Mouse (Mus musculus): ENCODE data around the gene Cdkal1.

The Cdkal1 gene

DNA sequence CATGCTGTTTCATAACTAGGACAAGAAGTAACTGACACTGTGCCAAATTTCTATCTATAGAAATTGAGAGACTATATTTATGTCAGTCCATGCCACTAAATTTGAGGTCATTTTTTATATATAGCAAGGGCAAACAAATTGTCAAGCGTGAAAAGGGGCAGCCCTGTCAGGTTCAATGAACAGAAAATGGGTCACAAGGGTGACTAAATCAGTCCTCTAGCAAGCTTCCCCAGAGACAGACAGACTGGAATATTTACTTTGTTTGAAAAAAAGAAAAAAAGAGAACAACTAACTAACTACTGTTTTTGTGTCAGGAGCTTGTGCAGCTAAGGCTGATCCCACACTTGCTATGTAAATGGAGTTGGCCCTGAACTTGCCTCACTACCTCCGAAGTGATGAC is 355.7 kb downstream of the Cdkal1 start:
- DNase-seq (ENCODE audit: low spot score in 2 of 2), result no peak

DNA sequence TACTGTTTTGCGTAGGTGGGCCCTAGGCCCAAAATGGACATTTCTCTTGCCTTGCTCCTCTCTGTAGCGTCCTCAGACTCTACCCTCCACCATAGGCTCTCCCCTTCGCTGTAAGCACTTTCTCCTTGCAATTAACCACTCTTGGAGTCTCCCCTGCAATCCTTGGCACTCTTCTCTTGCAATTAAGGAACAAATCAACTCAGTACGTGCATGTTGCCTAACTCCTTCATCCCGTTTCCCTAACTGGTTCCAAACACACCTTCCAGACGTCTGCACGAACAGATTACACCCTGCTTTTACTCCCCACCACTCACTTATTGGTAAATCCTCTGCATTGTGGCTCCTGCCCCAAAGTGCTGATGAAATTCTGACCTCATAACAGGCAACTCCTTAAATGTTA is 358.2 kb downstream of the Cdkal1 start:
- no peak for DNase-seq (ENCODE audit: low spot score in 2 of 2)

DNA sequence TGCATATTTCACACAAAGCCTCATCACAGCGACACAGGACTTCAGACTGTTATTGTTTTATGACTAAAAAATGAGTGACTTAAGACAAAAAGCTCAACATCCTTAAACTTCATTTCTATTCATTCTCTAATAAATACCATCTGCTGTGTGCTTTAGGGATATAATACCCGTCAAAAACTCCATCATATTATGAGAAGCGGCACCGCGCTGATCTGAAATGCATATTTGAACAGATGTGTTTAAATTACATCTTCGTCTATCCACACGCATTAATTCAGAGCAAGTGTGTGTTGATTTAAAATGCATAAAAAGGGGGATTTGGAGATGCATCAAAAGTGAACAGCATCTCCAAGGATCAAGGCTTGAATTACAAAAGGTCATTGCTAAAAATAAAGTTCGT is 365.1 kb downstream of the Cdkal1 start:
- DNase-seq (ENCODE audit: low spot score in 2 of 2), result no peak

DNA sequence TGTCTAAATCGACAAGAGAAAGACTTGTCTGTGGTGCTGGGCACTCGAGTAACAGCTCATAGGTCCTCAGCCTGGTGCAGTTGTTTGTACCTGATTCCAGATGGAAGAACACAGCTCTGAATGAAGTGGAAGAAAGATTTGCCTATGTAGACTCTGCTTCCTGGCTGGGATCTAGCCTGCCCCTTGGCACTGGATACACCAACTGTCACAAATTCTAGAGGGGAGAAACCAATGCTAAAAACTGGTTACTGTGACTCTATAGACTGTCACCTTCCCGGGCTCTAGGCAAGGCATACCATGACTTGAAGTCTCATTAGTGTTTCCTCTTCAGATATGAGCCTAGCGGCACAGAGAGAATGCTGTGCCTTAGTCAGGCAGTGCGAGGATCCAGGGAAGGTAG is 366.0 kb downstream of the Cdkal1 start:
- no peak for DNase-seq (ENCODE audit: low spot score in 2 of 2)

DNA sequence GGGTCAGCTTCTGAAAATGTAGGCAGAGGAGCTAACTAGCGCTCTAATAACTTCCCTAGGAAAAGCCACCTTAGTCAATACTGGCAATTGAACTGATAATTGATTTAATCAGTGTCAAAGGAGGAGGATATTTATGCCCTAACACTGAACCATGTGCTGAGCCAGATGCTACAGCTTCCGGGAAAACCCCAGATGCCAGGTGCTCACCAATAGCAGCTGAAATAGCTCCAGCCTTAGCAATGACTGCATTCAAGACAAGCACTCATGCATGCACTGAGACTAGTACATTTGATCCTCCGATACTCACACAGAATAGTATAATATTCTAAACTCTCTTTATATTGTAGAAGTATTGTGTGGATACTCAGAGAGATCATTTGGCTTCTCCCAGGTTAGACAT is 368.8 kb downstream of the Cdkal1 start:
- DNase-seq (ENCODE audit: low spot score in 2 of 2), result no peak

DNA sequence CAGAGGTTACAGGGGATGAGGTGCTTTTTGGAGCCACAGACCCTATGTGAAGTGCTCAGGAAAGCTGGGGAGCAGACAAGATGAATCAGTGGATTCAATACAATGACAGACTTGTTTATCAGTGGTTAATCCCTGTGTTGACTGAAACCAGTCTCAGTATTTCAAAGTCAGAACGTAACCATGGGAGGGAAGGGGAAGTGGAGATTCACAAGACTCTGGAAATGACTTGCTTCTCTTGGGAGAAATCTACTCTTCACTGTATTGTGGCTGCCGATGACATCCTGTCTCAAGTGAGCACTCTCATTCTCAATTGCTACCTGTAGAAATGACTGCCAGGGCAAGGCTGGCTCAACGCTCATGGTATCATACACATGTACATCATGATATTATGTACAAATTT is 371.5 kb downstream of the Cdkal1 start:
- DNase-seq (ENCODE audit: low spot score in 2 of 2), result no peak

DNA sequence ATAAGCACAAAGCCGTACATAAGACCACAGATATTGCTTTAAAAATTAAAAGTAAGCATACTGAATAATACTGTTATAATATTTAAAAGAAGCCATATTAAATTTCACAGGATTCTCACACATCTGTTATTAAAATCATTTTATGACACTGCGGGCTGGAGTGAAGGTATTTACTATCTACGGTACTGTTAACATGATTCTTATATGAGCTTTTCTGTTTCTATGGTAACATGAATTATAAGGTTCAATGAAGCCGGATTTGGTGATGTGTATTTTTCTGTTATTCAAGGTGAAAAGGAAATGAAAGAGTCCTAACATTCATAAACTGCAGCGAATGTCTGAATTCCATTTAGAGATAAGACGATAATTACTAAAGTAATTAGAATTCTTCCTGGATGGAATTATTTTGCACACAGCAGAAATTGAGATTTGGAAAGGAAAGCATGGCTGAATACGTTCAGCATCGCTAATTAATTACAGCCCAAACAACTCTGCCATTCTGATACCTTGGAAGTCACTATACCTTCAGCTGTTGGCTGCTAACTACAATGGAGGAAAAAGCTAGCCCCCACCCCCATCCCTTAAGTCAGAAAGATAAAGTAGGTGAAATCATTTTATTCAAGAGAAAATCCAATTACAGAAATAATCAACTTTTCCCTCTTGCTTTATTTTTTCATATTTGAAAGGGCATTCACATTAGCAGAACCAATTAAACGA is 373.2 kb downstream of the Cdkal1 start:
- no peak for DNase-seq (ENCODE audit: low spot score in 2 of 2)

DNA sequence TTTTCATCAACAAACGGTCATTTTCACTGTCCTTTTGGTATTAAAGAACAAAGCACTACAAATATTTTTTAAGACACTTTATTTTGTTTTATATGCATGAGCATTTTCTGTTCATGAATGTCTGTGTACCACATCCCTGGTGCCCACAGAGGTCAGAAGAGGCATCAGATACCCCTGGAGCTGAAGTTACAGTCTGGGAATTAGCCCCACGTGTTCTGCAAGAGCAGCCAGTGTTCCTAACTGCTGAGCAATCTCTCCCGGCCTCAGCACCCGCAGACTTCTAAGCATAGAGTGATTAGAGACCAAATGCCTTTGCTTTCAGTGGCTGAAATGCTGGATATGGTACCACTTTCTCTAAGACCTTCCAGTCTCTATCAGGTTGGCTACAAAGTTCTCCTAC is 379.1 kb downstream of the Cdkal1 start:
- DNase-seq (ENCODE audit: low spot score in 2 of 2), result no peak

DNA sequence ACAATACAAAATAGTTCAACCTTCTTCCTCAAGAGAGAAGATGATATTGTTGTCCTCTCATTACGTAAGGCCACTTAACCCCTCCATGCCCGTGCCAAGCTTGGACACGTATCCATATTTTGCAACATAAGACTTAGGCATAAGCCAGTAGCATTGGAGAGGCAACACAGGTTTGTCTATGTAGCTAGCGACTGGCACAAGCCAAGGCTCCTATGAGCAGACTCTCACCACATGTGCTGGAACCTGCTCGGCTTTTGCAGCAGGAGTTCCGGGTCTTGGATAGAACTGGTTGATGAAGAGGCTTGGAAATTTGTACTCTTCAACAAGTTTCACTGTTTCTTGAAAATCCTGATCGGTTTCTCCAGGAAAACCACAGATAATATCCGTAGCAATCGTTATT is 381.2 kb downstream of the Cdkal1 start:
- DNase-seq (ENCODE audit: low spot score in 2 of 2), result no peak

DNA sequence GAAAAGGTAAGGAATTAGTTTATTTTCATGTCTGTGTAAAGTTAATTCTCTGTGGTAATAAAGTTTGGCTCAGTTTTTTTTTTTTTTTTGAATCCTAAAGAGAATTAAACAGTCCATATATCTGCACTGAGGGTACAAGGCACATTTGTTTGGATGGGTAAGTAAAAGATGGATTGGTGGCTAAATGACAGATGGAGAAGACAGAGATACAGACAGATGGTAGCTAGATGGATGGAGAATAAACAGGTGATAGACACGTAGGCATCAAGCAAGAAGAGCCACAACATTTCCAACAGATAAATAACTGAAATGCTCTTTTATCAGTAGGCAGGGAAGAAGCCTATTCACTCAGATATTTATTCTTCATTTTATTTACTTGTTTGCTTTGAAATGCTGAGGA is 381.7 kb downstream of the Cdkal1 start:
- DNase-seq (ENCODE audit: low spot score in 2 of 2), result no peak

DNA sequence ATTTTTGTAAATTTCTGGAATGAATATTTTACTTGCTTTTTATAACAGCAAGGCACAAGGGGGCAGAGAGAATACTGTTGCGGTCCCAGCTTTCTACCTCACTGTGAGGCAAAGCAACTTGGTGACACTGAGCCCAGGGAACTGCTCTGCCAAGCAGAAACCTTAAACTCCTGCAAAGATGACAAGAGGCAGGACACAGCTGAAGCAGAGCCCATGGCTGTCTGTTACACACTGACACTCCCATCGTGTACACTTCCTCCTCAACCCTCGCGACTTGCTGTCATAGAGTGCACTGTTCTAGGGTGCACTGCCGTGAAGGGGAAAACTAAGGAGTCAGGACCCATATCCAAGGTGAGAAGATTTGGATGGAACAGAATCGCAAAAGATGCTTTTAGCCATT is 393.2 kb downstream of the Cdkal1 start:
- no peak for DNase-seq (ENCODE audit: low spot score in 2 of 2)

DNA sequence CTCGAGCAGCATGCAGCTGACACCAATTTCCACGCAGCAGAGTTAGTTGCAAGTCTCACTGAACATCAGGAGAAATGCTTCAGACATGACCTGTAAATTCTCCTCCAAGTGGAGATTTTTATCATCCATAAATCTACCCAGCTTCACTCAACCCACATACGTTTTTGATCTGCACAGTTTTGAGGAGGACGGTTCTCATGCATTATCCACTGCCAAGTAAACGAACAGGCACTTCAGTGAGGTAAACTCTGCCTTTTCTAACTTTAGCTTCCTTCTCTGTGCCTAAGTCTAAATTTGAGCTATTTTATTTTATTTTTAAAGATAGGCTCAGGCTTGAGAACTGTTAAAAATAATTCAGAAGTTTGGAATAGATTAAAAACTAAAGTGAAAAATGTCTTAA is 394.7 kb downstream of the Cdkal1 start:
- DNase-seq (ENCODE audit: low spot score in 2 of 2), result no peak

DNA sequence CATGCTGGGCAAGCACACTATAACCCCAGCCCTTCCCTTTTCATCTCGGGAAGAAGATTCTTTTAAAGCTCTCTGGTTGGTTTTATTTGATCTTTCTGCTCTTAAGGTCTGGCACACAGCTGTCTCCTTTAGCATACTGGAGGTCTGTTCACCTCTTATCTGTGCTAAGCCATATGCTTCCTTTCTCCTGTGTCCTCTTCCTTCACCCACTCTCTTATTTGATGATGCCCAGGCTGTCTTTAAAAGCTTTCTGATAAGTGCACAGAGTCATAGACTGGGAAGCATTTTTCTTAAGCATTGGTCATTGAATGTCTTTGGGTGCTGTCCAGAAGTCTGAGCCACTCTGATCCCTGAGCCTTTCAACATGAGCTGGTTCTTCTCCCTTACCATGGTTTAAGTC is 397.1 kb downstream of the Cdkal1 start:
- DNase-seq (ENCODE audit: low spot score in 2 of 2), result no peak

DNA sequence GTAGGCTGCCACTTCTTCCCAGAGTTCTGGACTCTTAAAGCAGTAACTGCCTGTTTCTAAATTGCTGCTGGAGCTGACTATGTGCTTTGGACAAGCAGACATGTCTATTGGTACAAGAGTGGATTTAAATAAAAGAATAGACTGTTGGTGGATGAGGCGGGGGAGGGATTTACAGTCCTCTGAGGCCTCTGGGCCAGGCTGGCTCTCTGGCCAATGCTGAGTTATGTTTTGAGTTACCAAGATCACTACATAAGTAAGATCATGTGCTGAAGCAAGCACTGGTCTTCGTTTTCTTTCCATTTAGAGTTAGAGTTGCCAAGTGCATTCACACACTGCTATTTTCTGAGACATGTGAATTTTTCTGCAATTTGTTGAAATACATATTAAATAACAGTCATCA is 418.4 kb downstream of the Cdkal1 start:
- DNase-seq (ENCODE audit: low spot score in 2 of 2), result no peak

DNA sequence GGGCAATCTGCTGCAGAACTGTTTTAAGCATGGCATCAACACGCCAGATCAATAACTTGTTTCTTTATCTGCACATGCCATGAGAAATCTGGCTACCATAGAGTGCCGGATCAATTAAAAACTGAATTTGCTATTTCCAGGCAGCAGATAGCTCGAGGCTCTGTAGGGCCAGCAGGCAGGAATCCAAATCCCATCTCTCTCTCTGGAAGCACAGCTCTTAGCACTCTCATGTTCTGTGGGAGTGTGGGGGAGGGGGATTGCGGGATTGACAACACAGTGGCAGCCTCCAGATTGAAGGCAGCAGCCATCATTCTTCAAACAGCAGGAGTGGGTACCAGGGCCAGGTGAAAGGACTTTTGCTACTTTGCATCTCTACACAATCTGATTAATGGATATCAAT is 420.7 kb downstream of the Cdkal1 start:
- DNase-seq (ENCODE audit: low spot score in 2 of 2), result no peak

DNA sequence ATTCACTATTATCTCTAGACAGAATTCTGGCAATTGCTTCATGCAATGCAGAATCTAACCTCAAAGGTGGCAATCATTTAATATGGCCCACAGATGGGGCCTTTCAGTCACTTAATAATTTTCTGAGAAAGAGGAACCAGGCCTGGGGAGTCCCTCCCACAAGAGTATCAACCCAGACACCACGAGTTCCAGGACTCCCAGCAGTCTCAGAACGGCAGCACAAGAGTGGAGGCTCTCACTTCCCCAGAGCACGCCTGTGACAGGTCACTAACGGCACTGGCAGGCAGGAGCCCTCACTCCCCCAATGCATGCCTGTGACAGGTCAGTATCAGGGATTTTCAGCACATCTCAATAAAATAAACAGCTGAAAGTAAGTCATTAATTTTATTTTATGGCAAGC is 424.6 kb downstream of the Cdkal1 start:
- peak in 1 of 2 experiments; percentile 2 for DNase-seq (ENCODE audit: low spot score in 2 of 2)

DNA sequence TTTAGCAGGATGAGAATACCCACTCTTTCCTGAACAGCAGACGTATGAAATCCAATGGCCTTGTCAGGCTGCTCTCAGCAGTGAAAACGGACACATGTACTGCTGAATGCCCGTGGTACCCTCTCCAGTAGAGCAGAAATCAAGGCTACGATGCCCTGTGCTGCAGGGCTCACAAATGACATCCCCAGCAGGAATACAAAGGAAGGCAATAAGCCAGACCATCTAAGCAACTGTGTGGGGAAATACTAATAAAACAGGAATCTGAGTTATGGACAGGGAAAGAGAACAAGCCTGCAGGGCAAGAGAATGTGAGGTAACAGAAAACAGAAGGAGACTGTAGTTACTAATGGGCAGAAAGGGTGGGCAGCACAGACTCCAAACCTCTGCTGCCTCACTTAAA is 425.6 kb downstream of the Cdkal1 start:
- DNase-seq (ENCODE audit: low spot score in 2 of 2), result no peak

DNA sequence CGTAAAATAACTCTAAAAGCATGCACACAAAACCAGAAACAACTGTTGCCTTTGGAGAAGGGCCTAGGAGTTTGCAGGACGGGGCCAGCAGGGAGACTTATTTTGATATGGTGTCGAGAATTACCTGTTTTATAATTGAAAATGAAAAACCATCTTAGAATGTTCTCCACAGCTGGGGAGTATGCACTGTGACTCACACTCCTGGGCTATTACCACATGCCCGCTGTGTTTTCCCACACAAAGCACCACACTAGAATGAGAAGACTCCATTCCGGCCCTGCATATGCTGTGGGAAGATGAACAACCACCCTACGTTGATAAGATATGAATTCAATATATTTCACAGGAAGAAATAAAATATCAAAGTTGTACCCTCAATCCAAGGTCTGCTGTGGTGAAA is 426.3 kb downstream of the Cdkal1 start:
- no peak for DNase-seq (ENCODE audit: low spot score in 2 of 2)

DNA sequence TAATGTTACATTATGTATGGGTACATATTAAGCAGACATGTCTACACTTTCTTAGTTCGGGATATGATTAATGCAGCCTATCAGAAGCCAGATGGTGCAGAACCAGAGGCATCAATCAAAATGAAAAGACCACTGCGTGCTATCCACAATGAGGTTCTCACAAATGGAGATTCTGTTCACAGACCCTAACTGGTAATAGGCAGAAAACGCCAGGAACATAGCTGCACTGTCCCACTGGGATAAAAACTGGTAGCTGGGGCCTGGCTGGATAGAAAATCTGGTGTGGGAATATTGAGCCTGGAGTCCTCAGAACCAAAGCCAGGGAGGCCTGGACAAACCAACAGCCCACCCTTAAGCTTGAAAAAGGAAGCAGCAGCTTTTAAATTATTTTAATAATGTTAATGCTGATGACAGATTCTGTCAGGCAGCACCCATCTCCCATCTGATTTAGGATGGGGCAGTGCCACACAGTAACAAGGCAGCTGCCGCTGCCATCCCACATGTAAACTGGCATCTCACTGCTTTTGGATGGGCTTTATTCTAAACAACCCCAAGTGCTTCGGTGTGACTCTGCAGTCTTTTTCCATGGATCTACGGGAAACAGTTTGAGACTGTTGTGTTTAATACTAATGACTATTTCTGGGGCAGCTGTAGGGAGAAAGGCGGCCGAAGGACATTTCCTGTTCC is 438.9 kb downstream of the Cdkal1 start:
- no peak for DNase-seq (ENCODE audit: low spot score in 2 of 2)

DNA sequence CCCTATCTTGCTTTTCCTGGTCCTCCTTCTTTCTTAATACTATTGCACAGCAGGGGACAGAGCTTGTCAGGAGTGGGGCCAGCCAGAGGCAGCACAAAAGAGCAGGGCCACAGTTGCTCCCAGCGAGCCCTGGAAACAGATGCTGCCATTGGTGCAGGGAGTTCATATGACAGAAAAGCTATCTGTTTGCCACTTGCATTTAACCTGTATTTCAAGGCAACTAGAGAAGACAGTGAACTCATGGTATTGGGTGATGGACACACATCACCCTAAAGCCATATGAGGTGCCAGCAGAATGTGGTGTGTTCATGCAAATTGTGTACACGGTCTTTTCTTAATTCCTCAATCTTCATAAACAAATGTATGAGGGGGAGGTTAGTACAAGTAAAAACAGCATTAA is 439.5 kb downstream of the Cdkal1 start:
- DNase-seq (ENCODE audit: low spot score in 2 of 2), result no peak

DNA sequence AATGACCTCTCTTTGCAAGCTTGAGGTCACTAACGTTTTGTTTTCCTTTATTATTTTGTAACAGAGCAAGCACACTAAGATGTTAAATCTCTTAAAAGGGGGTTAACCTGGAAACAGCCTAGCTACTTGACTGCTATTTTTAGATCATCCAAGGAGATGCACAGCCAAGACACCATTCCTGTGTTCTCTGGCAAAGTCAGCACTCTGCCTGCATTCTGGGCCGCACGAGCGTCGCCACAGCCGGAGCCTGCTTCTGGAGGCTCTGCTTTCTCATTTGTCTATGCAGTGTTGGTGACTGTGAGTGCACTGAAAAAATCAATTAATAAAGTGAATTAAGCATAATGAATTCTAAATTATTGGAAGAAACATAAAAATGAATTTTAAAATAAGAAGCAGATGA is 440.6 kb downstream of the Cdkal1 start:
- no peak for DNase-seq (ENCODE audit: low spot score in 2 of 2)

DNA sequence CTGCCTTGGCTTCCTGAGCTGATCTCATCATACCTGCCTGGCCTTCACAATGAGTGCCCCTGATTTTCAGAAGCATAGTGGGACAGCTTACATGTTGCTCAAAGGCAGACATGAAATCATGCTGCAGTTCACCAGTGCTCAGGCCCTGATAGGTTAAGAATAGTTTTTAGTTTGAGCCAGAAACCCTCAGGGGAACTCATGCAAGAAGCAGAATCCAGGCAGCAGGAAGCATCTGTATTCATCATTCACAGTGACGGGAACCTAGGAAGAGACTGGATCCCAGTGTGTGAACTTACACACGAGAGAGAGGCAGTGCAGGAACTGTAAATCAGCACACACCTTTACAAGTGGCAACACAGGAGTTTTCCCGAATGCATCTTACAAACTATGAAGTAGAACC is 441.0 kb downstream of the Cdkal1 start:
- DNase-seq (ENCODE audit: low spot score in 2 of 2), result no peak

DNA sequence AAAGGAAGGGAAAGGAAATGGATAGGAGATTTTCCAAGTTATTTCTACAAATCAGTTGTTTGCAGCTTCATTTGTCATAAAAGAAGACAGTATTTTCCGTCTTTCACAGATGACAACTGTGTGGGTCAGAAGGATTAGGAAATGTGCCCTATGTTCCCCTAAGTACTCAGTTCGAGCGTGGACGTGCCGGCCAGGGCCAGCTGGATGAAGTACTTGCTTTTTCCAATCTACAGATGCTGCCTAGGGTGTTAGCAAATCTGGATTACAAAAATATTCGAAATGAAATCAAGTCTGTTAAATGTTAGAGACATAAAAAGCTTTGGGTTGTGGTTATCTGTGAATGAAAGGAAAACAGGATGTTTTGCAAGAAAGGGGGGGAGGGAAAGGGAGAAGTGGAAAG is 444.3 kb downstream of the Cdkal1 start:
- DNase-seq (ENCODE audit: low spot score in 2 of 2), result no peak

DNA sequence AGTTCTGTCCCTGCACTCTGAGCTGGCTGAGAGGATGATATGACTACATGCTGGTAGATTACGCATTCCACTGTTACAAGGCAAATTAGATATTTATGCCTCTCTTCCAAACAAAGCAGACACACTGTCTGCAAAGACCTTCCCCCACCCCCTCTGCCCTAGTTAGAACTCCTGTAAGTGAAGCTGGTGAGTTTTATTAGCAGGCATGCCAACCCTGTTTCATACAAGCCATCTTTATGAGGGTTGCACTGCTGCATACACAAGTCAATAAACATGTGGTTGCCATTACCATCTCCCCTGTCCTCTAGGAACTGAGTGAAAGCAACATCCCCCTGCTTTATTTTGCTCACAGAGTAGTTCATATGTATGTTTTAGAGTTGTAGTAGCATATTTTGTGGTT is 447.9 kb downstream of the Cdkal1 start:
- DNase-seq (ENCODE audit: low spot score in 2 of 2), result no peak

Data from spleen, postnatal 14 days (tissue).